Mouse (Mus musculus) ES-E14 (cell line): ENCODE results near the gene Dazap2. TPM values are rescaled to one million over a fixed set of nuclear protein-coding genes. Genes with fewer than 3 reads are reported as not detected.
A peak's percentile ranks its signal among the peaks of the same experiment; 100 is the strongest.

Source experiments
- DNase-seq: peaks from one replicate; pipeline ENCODE4 v3.0.0-alpha.2; 2013; ENCODE audit warnings: low read depth, low spot score
- H3K27ac ChIP-seq: 2 replicates; pipeline ENCODE4 v1.5.1; 2012; ENCODE audit warnings: low read depth, mild to moderate bottlenecking, low read length, moderate library complexity, mixed read lengths; ENCODE audit not compliant: poor library complexity, insufficient read depth, severe bottlenecking
- H3K36me3 ChIP-seq: 2 replicates; pipeline ENCODE4 v1.6.1; 2012; ENCODE audit warnings: mild to moderate bottlenecking, low read length, moderate library complexity, mixed read lengths; ENCODE audit not compliant: control insufficient read depth, poor library complexity, insufficient read depth, severe bottlenecking
- H3K4me1 ChIP-seq, 2 experiments: fragments of 150-350 bp in 1 of 2; sonication (generic) in 1 of 2; 2 replicates each; pipeline ENCODE4 v1.6.1; 2012; ENCODE audit warnings: low read length in 2 of 2, mild to moderate bottlenecking in 1 of 2, mixed read lengths in 1 of 2; ENCODE audit not compliant: control insufficient read depth in 2 of 2, insufficient read depth in 2 of 2, poor library complexity in 1 of 2
- H3K4me3 ChIP-seq, 2 experiments: fragments of 150-350 bp in 1 of 2; sonication (generic) in 1 of 2; 2 replicates each; pipeline ENCODE4 v1.5.1; 2012; ENCODE audit warnings: low read length in 2 of 2, low read depth in 1 of 2, mild to moderate bottlenecking in 1 of 2, mixed read lengths in 1 of 2; ENCODE audit not compliant: insufficient read depth in 1 of 2, poor library complexity in 1 of 2, severe bottlenecking in 1 of 2
- H3K9ac ChIP-seq: 2 replicates; pipeline ENCODE4 v1.6.1; 2012; ENCODE audit warnings: low read depth, mild to moderate bottlenecking, low read length, mixed read lengths; ENCODE audit not compliant: poor library complexity, insufficient read depth, severe bottlenecking
- H3K9me3 ChIP-seq: fragments of 150-350 bp; sonication (generic); 2 replicates; pipeline ENCODE4 v1.6.1; 2012; ENCODE audit warnings: low read depth, mild to moderate bottlenecking, low read length; ENCODE audit not compliant: control insufficient read depth, insufficient read depth
- CHD2 ChIP-seq: IDR thresholded peaks from 2 replicates; pipeline ENCODE4 v1.6.1; 2014; ENCODE audit warnings: mild to moderate bottlenecking, low read depth, low read length, inconsistent platforms
- HCFC1 ChIP-seq: IDR thresholded peaks from 2 replicates; pipeline ENCODE4 v1.6.1; 2012; ENCODE audit warnings: low read length, inconsistent platforms, borderline replicate concordance; ENCODE audit not compliant: insufficient read depth
- MAFK ChIP-seq: IDR thresholded peaks from 2 replicates; pipeline ENCODE4 v1.6.1; 2014; ENCODE audit warnings: mild to moderate bottlenecking, low read depth, low read length, inconsistent platforms; ENCODE audit not compliant: insufficient read depth
- ZC3H11A ChIP-seq: IDR thresholded peaks from 2 replicates; pipeline ENCODE4 v1.6.1; 2012; ENCODE audit warnings: low read depth, mild to moderate bottlenecking, inconsistent platforms, low read length, borderline replicate concordance
- ZNF384 ChIP-seq: IDR thresholded peaks from 2 replicates; pipeline ENCODE4 v1.6.1; 2012; ENCODE audit warnings: low read depth, low read length, inconsistent platforms
- in situ Hi-C, 2 experiments: fragments of 600-800 bp; cut with MboI; formaldehyde crosslinking; loops; one replicate each; pipeline ENCODE4 v1.15.1; 2025; ENCODE audit warnings: low sequenced_read_pairs in 2 of 2, inconsistent platforms in 1 of 2; ENCODE audit not compliant: unreplicated experiment in 2 of 2
- total RNA-seq: library from RNA; depleted of rRNA; stranded (reverse); fragments of 300-350 nt; gene quantifications from 2 replicates; pipeline ENCODE4 v1.2.3, GENCODE M21; 2012

Gene Dazap2
- total RNA-seq, 1 experiment, result 27.6 TPM

- TF ChIP-seq ZNF384 (peak; percentile 92), HCFC1 (no peak), CHD2 (no peak)
Measured at GRCm38 (mm10) chr15:100627287-100627686, 12.1 kb downstream of the Dazap2 start.

GRCm38 (mm10) chr15:100627774-100628370 is 12.7 kb downstream of the Dazap2 start:
- H3K4me1 ChIP-seq, result peaks cover 26 to 55% of the 10 kb centered on the region in 2 experiments
- no peak for TF ChIP-seq ZC3H11A
- no peak for TF ChIP-seq CHD2
- TF ChIP-seq ZNF384, result no peak; the same call in 1 of the 2 replicates
- TF ChIP-seq MAFK, result no peak
- peak overlapping the region; percentile 3 to 48 for H3K4me3 ChIP-seq
- H3K27ac ChIP-seq, result peak overlapping the region; percentile 91; the same call in 1 of the 2 replicates
- DNase-seq, result peak; percentile 52
- in situ Hi-C loops, result no loop called here
- H3K9me3 ChIP-seq, result no peaks in the 10 kb centered on the region
- no peak overlapping the region; the same call in 1 of the 2 replicates for H3K9ac ChIP-seq
- peaks cover 9% of the 10 kb centered on the region; the same call in 1 of the 2 replicates for H3K36me3 ChIP-seq

More at GRCm38 (mm10) chr15:100627287-100627686, 12.1 kb downstream of the Dazap2 start:
- in situ Hi-C loops, result no loop called here
- Histone ChIP-seq H3K4me1 (peaks cover 26 to 52% of the 10 kb centered on the region in 2 experiments), H3K9ac (no peak overlapping the region), H3K9me3 (no peaks in the 10 kb centered on the region), H3K4me3 (peak overlapping the region in 1 of 2 experiments; percentile 48; a peak in 2 of 4 replicates), H3K27ac (peak overlapping the region; percentile 91; the same call in 1 of the 2 replicates), H3K36me3 (peaks cover 10% of the 10 kb centered on the region; the same call in 1 of the 2 replicates)
- DNase-seq, result no peak

GRCm38 (mm10) chr15:100628797-100629196 is 13.6 kb downstream of the Dazap2 start:
- no peak overlapping the region for H3K4me3 ChIP-seq
- H3K36me3 ChIP-seq, result peaks cover 5% of the 10 kb centered on the region; the same call in 1 of the 2 replicates
- peak overlapping the region; percentile 35; the same call in 1 of the 2 replicates for H3K27ac ChIP-seq
- H3K4me1 ChIP-seq, result peaks cover 26 to 56% of the 10 kb centered on the region in 2 experiments
- in situ Hi-C loops, result no loop called here
- TF ChIP-seq ZNF384 (no peak), CHD2 (no peak), HCFC1 (no peak), ZC3H11A (no peak), MAFK (no peak)
- peak overlapping the region; percentile 13; the same call in 1 of the 2 replicates for H3K9ac ChIP-seq
- no peaks in the 10 kb centered on the region for H3K9me3 ChIP-seq
- no peak for DNase-seq

- DNase-seq, result no peak
- no peak for TF ChIP-seq HCFC1
- no peak for TF ChIP-seq ZNF384
- TF ChIP-seq ZC3H11A, result no peak
- TF ChIP-seq CHD2, result no peak
- Histone ChIP-seq H3K27ac (peak overlapping the region; percentile 19; the same call in 1 of the 2 replicates), H3K4me3 (no peak overlapping the region), H3K4me1 (peaks cover 23 to 53% of the 10 kb centered on the region in 2 experiments), H3K9me3 (no peaks in the 10 kb centered on the region), H3K9ac (no peak overlapping the region), H3K36me3 (peaks cover 6% of the 10 kb centered on the region; the same call in 1 of the 2 replicates)
- in situ Hi-C loops, result no loop called here
Measured at GRCm38 (mm10) chr15:100630126-100630525, 15.0 kb downstream of the Dazap2 start.
